Mouse (Mus musculus) liver, embryonic 14.5 days (tissue): ENCODE measurements around the gene Dot1l.

Experiments
- CTCF ChIP-seq: IDR thresholded peaks from 2 replicates; pipeline ENCODE4 v1.5.1; 2016; ENCODE audit warnings: antibody characterized with exemption, low read depth, control low read depth
- EP300 ChIP-seq: IDR thresholded peaks from 2 replicates; pipeline ENCODE4 v1.6.1; 2016; ENCODE audit warnings: antibody characterized with exemption, low read depth

GRCm38 (mm10) chr10:80755291-80756015, 447 bp downstream of the Dot1l start:
- TF ChIP-seq CTCF: no peak
- TF ChIP-seq EP300: no peak
